Mouse (Mus musculus) MEL (cell line): ENCODE measurements around the gene Akap13. TPM values are rescaled to one million over a fixed set of nuclear protein-coding genes. Genes with fewer than 3 reads are reported as not detected.

Experiments
- DNase-seq: peaks from one replicate; pipeline ENCODE4 v3.0.0; 2011; ENCODE audit warnings: low read depth, low spot score
- H3K27ac ChIP-seq: 2 replicates; pipeline ENCODE4 v1.5.1; 2012; ENCODE audit warnings: low read depth, mild to moderate bottlenecking, control low read depth, low read length, moderate library complexity; ENCODE audit not compliant: control insufficient read depth
- H3K27me3 ChIP-seq, 2 experiments: fragments of 150-350 bp in 1 of 2; sonication (generic) in 1 of 2; 2 replicates each; pipeline ENCODE4 v1.6.1; 2012; ENCODE audit warnings: low read length in 2 of 2, mild to moderate bottlenecking in 2 of 2, improper control_type of control experiment in 1 of 2, moderate library complexity in 1 of 2; ENCODE audit not compliant: insufficient read depth in 2 of 2, control insufficient read depth in 1 of 2
- H3K36me3 ChIP-seq, 2 experiments: 2 replicates each; pipeline ENCODE4 v1.6.1; 2012 to 2014; ENCODE audit warnings: low read length in 2 of 2, improper control_type of control experiment in 1 of 2, inconsistent platforms in 1 of 2, mild to moderate bottlenecking in 1 of 2; ENCODE audit not compliant: insufficient read depth in 2 of 2, control insufficient read depth in 1 of 2
- H3K4me1 ChIP-seq, 2 experiments: fragments of 150-350 bp in 1 of 2; sonication (generic) in 1 of 2; 2 replicates each; pipeline ENCODE4 v1.6.1; 2012; ENCODE audit warnings: low read length in 2 of 2, improper control_type of control experiment in 1 of 2, mild to moderate bottlenecking in 1 of 2; ENCODE audit not compliant: insufficient read depth in 2 of 2, control insufficient read depth in 1 of 2
- H3K4me3 ChIP-seq, 2 experiments: fragments of 150-350 bp in 1 of 2; sonication (generic) in 1 of 2; 2 replicates each; pipeline ENCODE4 v1.5.1; 2012; ENCODE audit warnings: low read depth in 2 of 2, low read length in 2 of 2, mild to moderate bottlenecking in 2 of 2, moderate library complexity in 2 of 2, control low read depth in 1 of 2, improper control_type of control experiment in 1 of 2; ENCODE audit not compliant: control insufficient read depth in 1 of 2, insufficient read depth in 1 of 2
- H3K79me2 ChIP-seq: 2 replicates; pipeline ENCODE4 v1.6.1; 2012; ENCODE audit warnings: mild to moderate bottlenecking, low read length, moderate library complexity; ENCODE audit not compliant: control insufficient read depth, poor library complexity, insufficient read depth
- H3K9ac ChIP-seq: 2 replicates; pipeline ENCODE4 v1.6.1; 2012; ENCODE audit warnings: low read depth, mild to moderate bottlenecking, control low read depth, low read length, moderate library complexity; ENCODE audit not compliant: control insufficient read depth, poor library complexity, severe bottlenecking
- H3K9me3 ChIP-seq: fragments of 150-350 bp; sonication (generic); replicated peaks from 2 replicates; pipeline ENCODE4 v1.6.1; 2012; ENCODE audit warnings: mild to moderate bottlenecking, low read length, improper control_type of control experiment, moderate library complexity; ENCODE audit not compliant: insufficient read depth
- CHD2 ChIP-seq: IDR thresholded peaks from 2 replicates; pipeline ENCODE4 v1.6.1; 2011; ENCODE audit warnings: low read length, improper control_type of control experiment
- CTCF ChIP-seq, 3 experiments: IDR thresholded peaks in 2 of 3; conservative IDR thresholded peaks in 1 of 3; 2 replicates each; pipeline ENCODE4 v1.5.1; 2011 to 2012; ENCODE audit warnings: low read length in 3 of 3, low read depth in 2 of 3, mild to moderate bottlenecking in 2 of 3, improper control_type of control experiment in 1 of 3, inconsistent platforms in 1 of 3, mixed read lengths in 1 of 3, moderate library complexity in 1 of 3; ENCODE audit not compliant: control insufficient read depth in 1 of 3, insufficient read depth in 1 of 3, poor library complexity in 1 of 3, severe bottlenecking in 1 of 3
- E2F4 ChIP-seq: IDR thresholded peaks from 2 replicates; pipeline ENCODE4 v1.6.1; 2011; ENCODE audit warnings: low read depth, low read length, improper control_type of control experiment, borderline replicate concordance
- HCFC1 ChIP-seq: IDR thresholded peaks from 2 replicates; pipeline ENCODE4 v1.6.1; 2012; ENCODE audit warnings: low read depth, mild to moderate bottlenecking, inconsistent platforms, low read length, improper control_type of control experiment, moderate library complexity
- JUND ChIP-seq: IDR thresholded peaks from 2 replicates; pipeline ENCODE4 v1.6.1; 2011; ENCODE audit warnings: low read depth, mild to moderate bottlenecking, improper control_type of control experiment, low read length
- KAT2A ChIP-seq: conservative IDR thresholded peaks from 2 replicates; pipeline ENCODE4 v1.6.1; 2012; ENCODE audit warnings: low read depth, low read length, improper control_type of control experiment, inconsistent platforms
- MAFK ChIP-seq: IDR thresholded peaks from 2 replicates; pipeline ENCODE4 v1.6.1; 2011; ENCODE audit warnings: low read depth, mild to moderate bottlenecking, low read length, improper control_type of control experiment, borderline replicate concordance
- MAX ChIP-seq: IDR thresholded peaks from 2 replicates; pipeline ENCODE4 v1.6.1; 2011; ENCODE audit warnings: low read length, improper control_type of control experiment
- MEF2A ChIP-seq: IDR thresholded peaks from 2 replicates; pipeline ENCODE4 v1.6.1; 2014; ENCODE audit warnings: low read depth, mild to moderate bottlenecking, inconsistent platforms, low read length, improper control_type of control experiment; ENCODE audit not compliant: poor library complexity, insufficient replicate concordance, severe bottlenecking; ENCODE audit errors: extremely low read depth
- MYB ChIP-seq: IDR thresholded peaks from 2 replicates; pipeline ENCODE4 v1.6.1; 2011; ENCODE audit warnings: mild to moderate bottlenecking, low read depth, low read length, improper control_type of control experiment
- MYC ChIP-seq: IDR thresholded peaks from 2 replicates; pipeline ENCODE4 v1.6.1; 2011; ENCODE audit warnings: low read depth, mild to moderate bottlenecking, low read length, improper control_type of control experiment, moderate library complexity
- NRF1 ChIP-seq: IDR thresholded peaks from 2 replicates; pipeline ENCODE4 v1.6.1; 2014; ENCODE audit warnings: low read depth, mild to moderate bottlenecking, inconsistent platforms, low read length, improper control_type of control experiment, moderate library complexity; ENCODE audit not compliant: poor library complexity, insufficient read depth, severe bottlenecking
- RAD21 ChIP-seq: IDR thresholded peaks from 2 replicates; pipeline ENCODE4 v1.6.1; 2011; ENCODE audit warnings: mild to moderate bottlenecking, low read depth, low read length, improper control_type of control experiment
- RCOR1 ChIP-seq: IDR thresholded peaks from 2 replicates; pipeline ENCODE4 v1.6.1; 2012; ENCODE audit warnings: low read depth, mild to moderate bottlenecking, inconsistent platforms, low read length, improper control_type of control experiment
- TAL1 ChIP-seq: IDR thresholded peaks from 2 replicates; pipeline ENCODE4 v1.6.1; 2012; ENCODE audit warnings: mild to moderate bottlenecking, inconsistent platforms, low read length, moderate library complexity, mixed read lengths
- TBP ChIP-seq: IDR thresholded peaks from 2 replicates; pipeline ENCODE4 v1.8.0; 2011; ENCODE audit warnings: low read depth, low read length, improper control_type of control experiment
- USF2 ChIP-seq, 2 experiments: IDR thresholded peaks; 2 replicates each; pipeline ENCODE4 v1.6.1; 2011 to 2012; ENCODE audit warnings: improper control_type of control experiment in 2 of 2, low read length in 2 of 2, borderline replicate concordance in 1 of 2, inconsistent platforms in 1 of 2, low read depth in 1 of 2, mild to moderate bottlenecking in 1 of 2; ENCODE audit not compliant: insufficient read depth in 1 of 2
- ZC3H11A ChIP-seq: IDR thresholded peaks from 2 replicates; pipeline ENCODE4 v1.6.1; 2012; ENCODE audit warnings: low read depth, mild to moderate bottlenecking, inconsistent platforms, low read length, improper control_type of control experiment
- ZKSCAN1 ChIP-seq: IDR thresholded peaks from 2 replicates; pipeline ENCODE4 v1.6.1; 2012; ENCODE audit warnings: low read depth, mild to moderate bottlenecking, inconsistent platforms, low read length, improper control_type of control experiment, moderate library complexity
- ZMIZ1 ChIP-seq: IDR thresholded peaks from 2 replicates; pipeline ENCODE4 v1.6.1; 2012; ENCODE audit warnings: low read depth, mild to moderate bottlenecking, inconsistent platforms, low read length, improper control_type of control experiment, moderate library complexity
- ZNF384 ChIP-seq: IDR thresholded peaks from 2 replicates; pipeline ENCODE4 v1.6.1; 2012; ENCODE audit warnings: low read depth, mild to moderate bottlenecking, inconsistent platforms, low read length, improper control_type of control experiment
- polyA plus RNA-seq, 2 experiments: library from polyadenylated mRNA; stranded (reverse) in 1 of 2; unstranded in 1 of 2; fragments of >175 nt in 1 of 2; fragments of >200 nt in 1 of 2; gene quantifications; 2 replicates each; pipeline versions ENCODE4 v1.2.1 to v1.2.4; 2012; ENCODE audit warnings: low replicate concordance in 2 of 2, low read depth in 1 of 2; ENCODE audit not compliant: insufficient read length in 2 of 2, insufficient read depth in 1 of 2, missing spikeins in 1 of 2
- total RNA-seq: library from RNA; depleted of rRNA; stranded (reverse); fragments of 300-350 nt; gene quantifications from 2 replicates; pipeline ENCODE4 v1.2.3, GENCODE M21; 2012

Gene Akap13
- total and polyA plus RNA-seq, 3 experiments: 4.1 to 4.5 TPM; not detected in 1

- Histone ChIP-seq H3K9me3 (no peaks in the 10 kb centered on the region), H3K4me3 (no peak overlapping the region), H3K36me3 (peaks cover 0 to 14% of the 10 kb centered on the region in 2 experiments; a peak in 2 of 4 replicates), H3K27me3 (no peaks in the 10 kb centered on the region), H3K9ac (no peak overlapping the region), H3K27ac (no peak overlapping the region), H3K79me2 (no peaks in the 10 kb centered on the region), H3K4me1 (peaks cover 2 to 8% of the 10 kb centered on the region in 2 experiments; a peak in 3 of 4 replicates)
- peak; percentile 32 for DNase-seq
- TF ChIP-seq ZC3H11A: peak; percentile 16; the same call in 1 of the 2 replicates
- TF ChIP-seq RAD21: peak; percentile 11
- no peak for TF ChIP-seq TBP
- TF ChIP-seq E2F4: no peak
- TF ChIP-seq JUND: no peak
- peak; percentile 6 to 36 (median 21); a peak in 3 of 6 replicates for TF ChIP-seq CTCF (IDR thresholded peaks at IDR 0.05 in 2 of 3, conservative IDR thresholded peaks at IDR 0.05 in 1 of 3; ENCODE audit: control insufficient read depth in 1 of 3, insufficient read depth in 1 of 3, low read depth in 2 of 3, low read length in 3 of 3, poor library complexity in 1 of 3, severe bottlenecking in 1 of 3)
Observed at GRCm38 (mm10) chr7:75688144-75688543, 232.8 kb downstream of the Akap13 start.

DNA sequence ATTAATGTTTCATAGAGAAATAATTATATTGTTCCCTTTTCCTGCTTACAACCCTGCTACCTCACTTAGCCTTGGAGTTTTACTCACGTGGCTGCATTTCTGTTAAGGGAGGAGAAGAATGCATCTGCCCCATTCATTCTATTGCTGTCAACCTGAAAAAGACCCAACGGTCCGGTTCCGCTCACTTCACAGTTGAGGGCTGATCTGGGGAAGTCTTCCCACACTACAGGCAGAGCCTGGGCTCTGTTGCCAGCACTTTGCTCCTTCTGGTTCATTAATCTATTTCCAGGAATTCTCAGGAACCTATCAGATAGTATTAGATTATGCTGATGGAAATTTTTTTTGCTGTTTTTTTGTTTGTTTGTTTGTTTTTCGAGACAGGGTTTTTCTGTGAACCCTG is 239.4 kb downstream of the Akap13 start:
- H3K9me3 ChIP-seq: no peaks in the 10 kb centered on the region
- H3K36me3 ChIP-seq: peaks cover 0 to 2% of the 10 kb centered on the region in 2 experiments; a peak in 1 of 4 replicates
- H3K4me1 ChIP-seq: no peaks in the 10 kb centered on the region
- no peak for DNase-seq
- no peaks in the 10 kb centered on the region for H3K79me2 ChIP-seq
- H3K9ac ChIP-seq: no peak overlapping the region
- TF ChIP-seq TAL1: no peak
- TF ChIP-seq RCOR1: no peak
- TF ChIP-seq ZNF384: no peak
- TF ChIP-seq KAT2A: no peak
- no peak for TF ChIP-seq CHD2
- TF ChIP-seq USF2 (IDR thresholded peaks at IDR 0.05; ENCODE audit: borderline replicate concordance in 1 of 2, insufficient read depth in 1 of 2, low read depth in 1 of 2, low read length in 2 of 2): no peak
- TF ChIP-seq MEF2A: no peak
- TF ChIP-seq E2F4: no peak
- TF ChIP-seq RAD21: no peak
- TF ChIP-seq MYC: no peak
- TF ChIP-seq NRF1: no peak
- TF ChIP-seq MAX: no peak
- TF ChIP-seq MYB: no peak
- no peak for TF ChIP-seq TBP
- TF ChIP-seq JUND: no peak
- no peak for TF ChIP-seq ZKSCAN1
- TF ChIP-seq ZMIZ1: no peak
- TF ChIP-seq MAFK: no peak
- TF ChIP-seq HCFC1: no peak
- TF ChIP-seq, all 39 proteins: peak for 0
- H3K27ac ChIP-seq: no peak overlapping the region
- no peaks in the 10 kb centered on the region for H3K27me3 ChIP-seq
- H3K4me3 ChIP-seq: no peak overlapping the region
